Mouse (Mus musculus): ENCODE measurements around the gene Ppp3ca. TPM values are rescaled to one million over a fixed set of nuclear protein-coding genes. Genes with fewer than 3 reads are reported as not detected.

Gene Ppp3ca
- total RNA-seq, 1 experiment from 2014 or later, result 61.6 TPM

GRCm38 (mm10) chr3:136895498-136895897 lies 225.6 kb downstream of the Ppp3ca start:
- peak; percentile 42 to 45; a peak in 1 of 4 replicates for ATAC-seq (replicated peaks in 1 of 2; ENCODE audit: insufficient read depth in 1 of 2, low FRiP score in 2 of 2, low TSS enrichment in 1 of 2, low read depth in 1 of 2, poor library complexity in 2 of 2, severe bottlenecking in 2 of 2)

DNA sequence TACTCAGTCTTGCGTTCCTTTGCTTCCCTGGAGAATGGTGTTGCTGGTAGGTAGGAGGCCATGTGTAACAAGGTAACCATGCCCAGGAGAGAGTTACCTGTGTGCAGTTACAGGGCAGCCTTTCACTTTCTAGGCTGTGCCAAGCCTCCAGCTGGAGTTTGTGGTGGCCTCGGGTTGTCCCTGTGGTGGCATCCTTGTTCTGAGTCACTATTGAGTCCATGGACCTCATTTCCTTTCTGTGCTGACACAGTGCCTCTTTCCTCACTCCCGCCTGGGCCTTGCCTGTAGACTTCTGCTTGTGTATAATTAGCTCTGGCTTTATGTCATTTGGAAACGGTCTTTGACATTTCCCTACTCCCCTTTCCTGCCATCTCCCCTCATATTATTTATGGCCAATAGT lies 226.4 kb downstream of the Ppp3ca start:
- no peak for ATAC-seq (replicated peaks in 1 of 2; ENCODE audit: insufficient read depth in 1 of 2, low FRiP score in 2 of 2, low TSS enrichment in 1 of 2, low read depth in 1 of 2, poor library complexity in 2 of 2, severe bottlenecking in 2 of 2)

DNA sequence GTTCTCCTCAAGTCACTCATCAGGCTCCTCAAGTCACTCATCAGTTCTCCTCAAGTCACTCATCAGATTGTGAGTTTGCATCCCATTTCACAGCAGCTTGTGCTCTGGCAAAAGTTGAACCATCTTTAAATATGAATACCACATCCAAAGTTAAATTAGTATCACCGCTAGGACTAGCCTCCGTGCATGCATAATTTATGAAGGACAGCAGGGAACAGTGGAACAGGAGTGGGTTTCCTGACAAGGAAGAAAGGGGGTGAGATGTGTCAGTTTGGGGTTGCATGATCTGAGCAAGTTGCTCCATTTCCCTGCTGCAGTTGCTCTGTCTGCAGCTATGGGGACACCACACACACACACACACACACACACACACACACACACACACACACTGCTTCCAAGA lies 229.8 kb downstream of the Ppp3ca start:
- ATAC-seq (replicated peaks in 1 of 2; ENCODE audit: insufficient read depth in 1 of 2, low FRiP score in 2 of 2, low TSS enrichment in 1 of 2, low read depth in 1 of 2, poor library complexity in 2 of 2, severe bottlenecking in 2 of 2), result no peak

DNA sequence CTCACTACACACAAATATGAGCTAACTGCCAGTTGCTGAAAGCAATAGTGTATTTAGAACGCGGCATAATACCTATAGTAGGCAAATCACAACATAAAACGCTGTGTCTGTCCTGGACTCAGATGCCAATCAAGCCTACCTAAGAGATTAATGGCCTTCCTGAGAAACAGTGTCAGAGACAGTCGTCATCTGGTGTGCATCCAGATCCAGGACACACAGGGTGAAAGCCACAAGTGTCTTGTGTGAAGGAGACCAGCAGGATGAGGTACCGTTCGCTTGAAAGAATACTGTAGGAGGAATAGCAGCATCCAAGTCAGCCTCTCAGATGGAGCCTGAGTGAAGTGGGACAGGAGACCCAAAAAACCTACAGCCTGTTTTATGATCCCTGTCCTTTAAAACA lies 231.1 kb downstream of the Ppp3ca start:
- no peak for ATAC-seq (replicated peaks in 1 of 2; ENCODE audit: insufficient read depth in 1 of 2, low FRiP score in 2 of 2, low TSS enrichment in 1 of 2, low read depth in 1 of 2, poor library complexity in 2 of 2, severe bottlenecking in 2 of 2)

GRCm38 (mm10) chr3:136902776-136903175 lies 232.9 kb downstream of the Ppp3ca start:
- no peak for ATAC-seq (replicated peaks in 1 of 2; ENCODE audit: insufficient read depth in 1 of 2, low FRiP score in 2 of 2, low TSS enrichment in 1 of 2, low read depth in 1 of 2, poor library complexity in 2 of 2, severe bottlenecking in 2 of 2)

GRCm38 (mm10) chr3:136905577-136905976 lies 235.7 kb downstream of the Ppp3ca start:
- peak; percentile 46 to 74; a peak in 2 of 4 replicates for ATAC-seq (replicated peaks in 1 of 2; ENCODE audit: insufficient read depth in 1 of 2, low FRiP score in 2 of 2, low TSS enrichment in 1 of 2, low read depth in 1 of 2, poor library complexity in 2 of 2, severe bottlenecking in 2 of 2)

DNA sequence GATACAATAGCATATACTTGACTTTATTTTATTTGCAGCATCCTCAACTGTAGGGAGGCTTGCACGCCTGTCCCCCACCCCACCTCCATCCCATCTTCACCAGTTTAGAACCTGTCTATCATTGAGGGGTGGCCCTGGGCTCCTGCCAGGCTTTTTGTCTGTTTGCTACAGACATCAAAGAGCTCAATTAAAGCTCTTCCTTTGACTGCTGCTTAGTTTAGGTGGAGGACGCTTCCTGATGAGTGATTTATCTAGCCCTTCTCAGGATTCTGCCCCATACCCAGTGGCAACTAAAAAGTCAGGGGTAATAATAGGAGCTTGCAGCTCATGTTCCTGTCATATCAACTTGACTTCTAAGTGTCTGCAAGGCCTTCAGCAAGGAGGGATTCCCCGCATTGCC lies 239.6 kb downstream of the Ppp3ca start:
- no peak for ATAC-seq (replicated peaks in 1 of 2; ENCODE audit: insufficient read depth in 1 of 2, low FRiP score in 2 of 2, low TSS enrichment in 1 of 2, low read depth in 1 of 2, poor library complexity in 2 of 2, severe bottlenecking in 2 of 2)

DNA sequence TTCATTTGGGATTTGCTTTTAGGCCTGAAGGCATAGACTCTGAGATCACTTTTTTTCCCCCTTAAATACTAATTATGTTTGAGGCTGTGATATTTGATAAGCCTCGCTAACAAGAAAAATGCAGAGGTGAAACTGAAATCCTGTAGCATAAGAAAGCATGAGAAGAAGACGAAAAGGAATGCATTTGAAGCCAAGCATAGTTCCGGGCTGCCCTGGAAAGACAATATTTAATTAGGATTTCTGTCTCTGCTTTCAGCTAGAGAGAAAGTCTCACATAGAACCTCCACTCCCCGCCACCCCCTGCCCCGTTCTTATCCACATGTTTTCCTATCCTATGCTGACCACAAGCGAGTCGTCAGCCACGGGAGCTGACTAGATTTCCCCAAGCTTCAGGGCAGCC lies 241.4 kb downstream of the Ppp3ca start:
- no peak for ATAC-seq (replicated peaks in 1 of 2; ENCODE audit: insufficient read depth in 1 of 2, low FRiP score in 2 of 2, low TSS enrichment in 1 of 2, low read depth in 1 of 2, poor library complexity in 2 of 2, severe bottlenecking in 2 of 2)

- no peak for ATAC-seq (replicated peaks in 1 of 2; ENCODE audit: insufficient read depth in 1 of 2, low FRiP score in 2 of 2, low TSS enrichment in 1 of 2, low read depth in 1 of 2, poor library complexity in 2 of 2, severe bottlenecking in 2 of 2)
These were observed 247.2 kb downstream of the Ppp3ca start for GRCm38 (mm10) chr3:136917080-136917479.

- ATAC-seq (replicated peaks in 1 of 2; ENCODE audit: insufficient read depth in 1 of 2, low FRiP score in 2 of 2, low TSS enrichment in 1 of 2, low read depth in 1 of 2, poor library complexity in 2 of 2, severe bottlenecking in 2 of 2), result no peak
These were observed 263.1 kb downstream of the Ppp3ca start for GRCm38 (mm10) chr3:136933071-136933470.

- ATAC-seq (replicated peaks in 1 of 2; ENCODE audit: insufficient read depth in 1 of 2, low FRiP score in 2 of 2, low TSS enrichment in 1 of 2, low read depth in 1 of 2, poor library complexity in 2 of 2, severe bottlenecking in 2 of 2), result peak; percentile 81 to 85
These were observed 271.0 kb downstream of the Ppp3ca start for GRCm38 (mm10) chr3:136940733-136941601.

DNA sequence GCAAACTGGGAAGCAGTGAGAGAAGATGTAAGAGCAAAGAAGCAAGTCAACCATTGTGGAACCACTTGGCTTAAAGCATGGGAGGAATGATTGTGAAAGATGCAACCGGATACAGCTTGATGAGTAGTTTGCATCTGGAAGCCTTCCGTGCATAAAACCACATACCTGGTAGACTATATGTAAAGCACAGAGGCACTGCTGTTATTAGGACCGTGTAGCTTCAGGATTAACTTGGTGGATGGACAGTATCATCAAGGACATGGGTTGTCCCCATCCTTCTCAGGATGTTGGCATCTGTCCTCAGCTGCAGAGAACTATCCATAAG lies 271.6 kb downstream of the Ppp3ca start:
- ATAC-seq (replicated peaks in 1 of 2; ENCODE audit: insufficient read depth in 1 of 2, low FRiP score in 2 of 2, low TSS enrichment in 1 of 2, low read depth in 1 of 2, poor library complexity in 2 of 2, severe bottlenecking in 2 of 2), result no peak

DNA sequence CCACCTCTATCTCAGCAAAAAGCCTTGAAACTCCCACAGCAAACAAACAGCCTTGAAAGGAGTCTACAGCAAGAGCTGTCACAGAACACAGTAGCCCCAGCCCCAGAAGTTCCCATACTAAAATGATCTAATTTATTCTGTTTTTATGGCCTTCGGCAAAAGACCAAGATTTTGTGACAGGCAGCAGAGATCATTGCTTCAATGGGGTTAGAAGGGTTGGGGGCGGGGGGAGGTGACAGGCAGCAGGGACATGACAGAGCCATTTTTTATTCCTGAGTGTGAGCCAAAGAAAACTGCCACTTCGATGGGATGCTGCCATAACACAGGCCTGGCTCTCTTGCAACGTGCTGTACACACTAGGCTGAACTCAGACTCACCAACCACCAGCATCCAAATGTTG lies 275.6 kb downstream of the Ppp3ca start:
- no peak for ATAC-seq (replicated peaks in 1 of 2; ENCODE audit: insufficient read depth in 1 of 2, low FRiP score in 2 of 2, low TSS enrichment in 1 of 2, low read depth in 1 of 2, poor library complexity in 2 of 2, severe bottlenecking in 2 of 2)

GRCm38 (mm10) chr3:136946662-136947061 lies 276.7 kb downstream of the Ppp3ca start:
- ATAC-seq (replicated peaks in 1 of 2; ENCODE audit: insufficient read depth in 1 of 2, low FRiP score in 2 of 2, low TSS enrichment in 1 of 2, low read depth in 1 of 2, poor library complexity in 2 of 2, severe bottlenecking in 2 of 2), result no peak

DNA sequence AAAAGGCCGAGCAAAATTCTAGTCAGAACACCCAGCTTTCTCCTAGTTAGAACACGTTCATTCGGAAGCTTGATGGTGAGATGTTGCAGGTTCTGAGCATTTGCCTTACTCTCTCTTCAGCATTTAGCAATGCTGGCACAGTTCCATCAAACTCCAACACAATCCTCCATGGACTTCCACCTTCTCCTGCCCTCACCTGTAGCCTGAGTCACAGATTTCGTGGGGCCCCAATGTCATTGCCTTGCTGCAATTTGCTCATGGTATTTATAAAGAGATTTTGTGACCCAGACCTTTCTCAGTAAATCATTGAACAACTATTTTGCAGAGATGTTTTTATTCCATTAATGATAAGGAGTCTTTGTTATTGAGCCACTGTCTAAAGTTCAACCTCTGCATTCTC lies 278.2 kb downstream of the Ppp3ca start:
- no peak for ATAC-seq (replicated peaks in 1 of 2; ENCODE audit: insufficient read depth in 1 of 2, low FRiP score in 2 of 2, low TSS enrichment in 1 of 2, low read depth in 1 of 2, poor library complexity in 2 of 2, severe bottlenecking in 2 of 2)

- no peak for ATAC-seq (replicated peaks in 1 of 2; ENCODE audit: insufficient read depth in 1 of 2, low FRiP score in 2 of 2, low TSS enrichment in 1 of 2, low read depth in 1 of 2, poor library complexity in 2 of 2, severe bottlenecking in 2 of 2)
These were observed 281.9 kb downstream of the Ppp3ca start for GRCm38 (mm10) chr3:136951792-136952191.

- no peak for ATAC-seq (replicated peaks in 1 of 2; ENCODE audit: insufficient read depth in 1 of 2, low FRiP score in 2 of 2, low TSS enrichment in 1 of 2, low read depth in 1 of 2, poor library complexity in 2 of 2, severe bottlenecking in 2 of 2)
These were observed 282.9 kb downstream of the Ppp3ca start for GRCm38 (mm10) chr3:136952822-136953221.

DNA sequence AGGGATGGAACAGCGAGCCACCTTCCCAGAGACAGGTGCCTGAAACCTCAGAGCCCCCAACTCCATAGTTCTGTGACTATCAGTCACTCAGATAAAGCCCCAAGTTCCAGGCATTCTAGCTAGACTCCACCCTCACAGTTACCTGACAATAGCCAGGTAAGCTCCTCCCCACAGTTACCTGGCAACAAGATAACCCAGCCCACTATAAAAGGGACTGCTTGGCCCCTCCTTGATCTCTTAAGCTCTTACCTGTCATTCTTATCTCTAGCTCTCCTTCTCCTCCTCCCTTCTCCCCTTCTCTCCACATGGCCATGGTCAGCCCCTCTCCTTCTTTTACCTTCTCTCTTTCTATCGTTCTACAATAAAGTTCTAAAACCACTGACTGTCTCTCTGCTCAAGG lies 285.1 kb downstream of the Ppp3ca start:
- no peak for ATAC-seq (replicated peaks in 1 of 2; ENCODE audit: insufficient read depth in 1 of 2, low FRiP score in 2 of 2, low TSS enrichment in 1 of 2, low read depth in 1 of 2, poor library complexity in 2 of 2, severe bottlenecking in 2 of 2)

DNA sequence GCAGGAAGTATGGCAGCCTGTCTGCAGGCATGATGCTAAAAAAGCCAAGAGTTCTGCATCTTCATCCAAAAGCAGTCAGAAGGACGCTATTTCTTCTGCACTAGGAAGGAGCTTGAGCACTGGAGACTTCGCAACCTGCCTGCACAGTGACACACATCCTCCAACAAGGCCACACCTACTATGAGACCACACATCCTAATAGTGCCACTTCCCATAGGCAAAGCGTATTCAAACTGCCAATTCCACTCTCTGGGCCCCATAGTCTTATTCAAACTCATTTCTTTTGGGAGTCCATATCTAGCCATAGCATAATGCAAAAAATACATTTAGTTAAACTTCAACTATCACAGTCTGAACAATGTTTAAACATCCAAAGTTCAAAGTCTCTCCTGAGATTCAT lies 290.4 kb downstream of the Ppp3ca start:
- ATAC-seq (replicated peaks in 1 of 2; ENCODE audit: insufficient read depth in 1 of 2, low FRiP score in 2 of 2, low TSS enrichment in 1 of 2, low read depth in 1 of 2, poor library complexity in 2 of 2, severe bottlenecking in 2 of 2), result no peak
